Mouse (Mus musculus): ENCODE measurements around the gene Litaf.

DNA sequence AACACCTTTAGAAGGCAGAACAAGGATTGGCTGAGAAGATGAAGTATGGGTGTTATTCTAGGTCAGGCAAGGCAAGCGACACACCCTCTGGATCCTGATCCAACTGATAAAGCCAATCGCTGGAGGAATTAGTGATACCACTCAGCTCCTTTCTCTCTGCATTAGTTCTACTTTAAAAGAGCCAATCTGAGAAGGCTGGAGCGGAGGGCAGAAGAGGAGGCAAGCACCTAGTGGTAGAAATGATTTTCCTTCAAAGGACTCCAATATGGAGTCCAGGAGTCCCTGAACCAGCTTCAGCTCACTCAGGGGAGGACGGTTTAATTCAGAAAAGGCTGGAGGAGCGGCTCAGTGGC is 74.2 kb downstream of the Litaf start:
- TF ChIP-seq POLR2A (IDR thresholded peaks at IDR 0.05; ENCODE audit: control insufficient read depth, low read depth, low read length) (no peak), CTCF (IDR thresholded peaks at IDR 0.05; ENCODE audit: control insufficient read depth, insufficient read depth, insufficient replicate concordance, low read depth, low read length) (no peak)

All from testis, adult 2 months (tissue).